Mouse (Mus musculus): Measurements from ENCODE around the gene Ctla4.

GRCm38 (mm10) chr1:60930397-60930796, 43.6 kb downstream of the Ctla4 start:
- TF ChIP-seq GATA1 (IDR thresholded peaks at IDR 0.05; ENCODE audit: low read length) (no peak), TAL1 (IDR thresholded peaks at IDR 0.05; ENCODE audit: low read length) (no peak)

Data from erythroblast, embryonic 14.5 days (primary cell).